Comparison of ENCODE assay signal across 8 mouse cellular contexts in genomic region chr4:141867498-141867897, GRCm38 (mm10). TPM values are rescaled to one million over a fixed set of nuclear protein-coding genes. Genes with fewer than 3 reads are reported as not detected.
A peak's percentile ranks its signal among the peaks of the same experiment; 100 is the strongest.
DNase-seq lines count a peak whose midpoint lies in the region; ATAC-seq and TF ChIP-seq lines count a peak whose summit lies in the region.

No protein-coding gene starts in this region.

- no peaks in the 10 kb centered on the region for H3K9me3 ChIP-seq in kidney, embryonic 14.5 days (ENCODE audit: control insufficient read depth, low read length)
- H3K9me3 ChIP-seq in forebrain, embryonic 15.5 days: no peaks in the 10 kb centered on the region
- no peaks in the 10 kb centered on the region for H3K9me3 ChIP-seq in hindbrain, embryonic 11.5 days (ENCODE audit: control insufficient read depth, low read length)

- WGBS in kidney, adult 2 months: 43% methylated on average over 4 of the region's 4 CpGs
- 55% methylated on average over 4 of the region's 4 CpGs for WGBS in kidney, embryonic 14.5 days
- WGBS in forebrain, embryonic 15.5 days: 9% methylated on average over 4 of the region's 4 CpGs
- 58% methylated on average over 4 of the region's 4 CpGs for WGBS in hindbrain, embryonic 11.5 days

- H3K36me3 ChIP-seq in kidney, adult 2 months (ENCODE audit: control insufficient read depth, insufficient read depth, low read length): no peaks in the 10 kb centered on the region
- no peaks in the 10 kb centered on the region for H3K36me3 ChIP-seq in kidney, embryonic 14.5 days (ENCODE audit: control insufficient read depth, insufficient read depth, low read length)
- 0 out of 2 replicates have a peak, but pooled peaks cover 3% of the 10 kb centered on the region for H3K36me3 ChIP-seq in forebrain, embryonic 15.5 days
- H3K36me3 ChIP-seq in hindbrain, embryonic 11.5 days (ENCODE audit: control insufficient read depth, insufficient read depth, low read length): no peaks in the 10 kb centered on the region

- no peak for TF ChIP-seq CTCF in kidney, adult 2 months (conservative IDR thresholded peaks at IDR 0.05; ENCODE audit: insufficient read depth, insufficient read length, low read depth, low read length)

- TF ChIP-seq POLR2A in kidney, adult 2 months (IDR thresholded peaks at IDR 0.05; ENCODE audit: low read depth, low read length): no peak

- H3K9ac ChIP-seq in kidney, embryonic 14.5 days (ENCODE audit: low read depth, low read length): no peak overlapping the region
- H3K9ac ChIP-seq in forebrain, embryonic 15.5 days (replicated peaks): no peak overlapping the region; the same call in 1 of the 2 replicates
- H3K9ac ChIP-seq in hindbrain, embryonic 11.5 days (ENCODE audit: low read depth, low read length): no peak overlapping the region; the same call in 1 of the 2 replicates

- H3K27me3 ChIP-seq in kidney, adult 2 months (replicated peaks; ENCODE audit: control insufficient read depth, insufficient read depth, low read length): no peaks in the 10 kb centered on the region
- no peaks in the 10 kb centered on the region for H3K27me3 ChIP-seq in kidney, embryonic 14.5 days (ENCODE audit: control insufficient read depth, insufficient read depth, low read length)
- no peaks in the 10 kb centered on the region for H3K27me3 ChIP-seq in forebrain, embryonic 15.5 days
- H3K27me3 ChIP-seq in hindbrain, embryonic 11.5 days (ENCODE audit: control insufficient read depth, insufficient read depth, low read length): no peaks in the 10 kb centered on the region

- ATAC-seq in kidney, embryonic 14.5 days (ENCODE audit: low FRiP score, low TSS enrichment): no peak
- ATAC-seq in forebrain, embryonic 15.5 days (replicated peaks): peak; percentile 63
- 0 out of 2 replicates have a peak, but pooled peaks have one; percentile 34 for ATAC-seq in hindbrain, embryonic 11.5 days (ENCODE audit: low FRiP score)

- peaks cover 10% of the 10 kb centered on the region; the same call in 1 of the 2 replicates for H3K4me1 ChIP-seq in kidney, adult 2 months (ENCODE audit: control insufficient read depth, insufficient read depth, low read length)
- peaks cover 10% of the 10 kb centered on the region for H3K4me1 ChIP-seq in kidney, embryonic 14.5 days (ENCODE audit: control insufficient read depth, insufficient read depth, low read length)
- H3K4me1 ChIP-seq in forebrain, embryonic 15.5 days: peaks cover 66% of the 10 kb centered on the region
- H3K4me1 ChIP-seq in hindbrain, embryonic 11.5 days (replicated peaks; ENCODE audit: control insufficient read depth, insufficient read depth, low read length): peaks cover 3% of the 10 kb centered on the region; the same call in 1 of the 2 replicates

- no peak overlapping the region for H3K4me3 ChIP-seq in kidney, adult 2 months (ENCODE audit: insufficient read depth, low read depth, low read length)
- H3K4me3 ChIP-seq in kidney, embryonic 14.5 days (ENCODE audit: low read length): no peak overlapping the region
- H3K4me3 ChIP-seq in forebrain, embryonic 15.5 days: no peak overlapping the region
- no peak overlapping the region for H3K4me3 ChIP-seq in hindbrain, embryonic 11.5 days (ENCODE audit: low read depth, low read length)

- peak; percentile 58 for DNase-seq in kidney, adult 2 months
- peak; percentile 36 for DNase-seq in adipocyte (ENCODE audit: low spot score)
- DNase-seq in hindbrain, embryonic 11.5 days (ENCODE audit: low spot score): no peak
- DNase-seq in lung, postnatal 10 days: peak; percentile 71
- no peak for DNase-seq in thymus, postnatal 36 days
- no peak for DNase-seq in urinary bladder, postnatal 25 days (ENCODE audit: low spot score)

- no peak overlapping the region for H3K27ac ChIP-seq in kidney, adult 2 months (ENCODE audit: insufficient read depth, low read depth, low read length)
- no peak overlapping the region for H3K27ac ChIP-seq in kidney, embryonic 14.5 days (ENCODE audit: low read depth, low read length)
- peak overlapping the region; percentile 83 for H3K27ac ChIP-seq in forebrain, embryonic 15.5 days (replicated peaks)
- 0 out of 2 replicates have a peak overlapping the region, but pooled peaks have one; percentile 20 for H3K27ac ChIP-seq in hindbrain, embryonic 11.5 days (ENCODE audit: low read depth, low read length)

- H3K4me2 ChIP-seq in kidney, embryonic 14.5 days (replicated peaks; ENCODE audit: low read depth, low read length): no peak overlapping the region
- H3K4me2 ChIP-seq in forebrain, embryonic 15.5 days (replicated peaks): peak overlapping the region; percentile 8; the same call in 1 of the 2 replicates
- no peak overlapping the region for H3K4me2 ChIP-seq in hindbrain, embryonic 11.5 days (replicated peaks; ENCODE audit: low read depth, low read length)

RNA-seq across cellular contexts. Expression of gene Efhd2, which starts 7.2 kb away (rescaled TPM):
- 36.3 and 41.0 TPM in 2 replicates for polyA plus RNA-seq in kidney, adult 2 months (2012; rRNA removed)
- 29.5 and 30.3 TPM in 2 replicates for polyA plus RNA-seq in kidney, embryonic 14.5 days (2014; fragmentation: Nextera tagmentation; extraction: Ambion mirVana)
- 82.8 and 84.3 TPM in 2 replicates for polyA plus RNA-seq in forebrain, embryonic 15.5 days (2015; fragmentation: Nextera tagmentation; extraction: Ambion mirVana)
- 25.0 and 26.1 TPM in 2 replicates for polyA plus RNA-seq in hindbrain, embryonic 11.5 days (2014; fragmentation: Nextera tagmentation; extraction: Ambion mirVana)

RNA-seq across cellular contexts. Expression of gene Ctrc, which starts 21.3 kb away (rescaled TPM):
- polyA plus RNA-seq in kidney, adult 2 months (2012; rRNA removed): 0.10 TPM in 1 of 2 replicates, not detected in the other
- polyA plus RNA-seq in kidney, embryonic 14.5 days (2014; fragmentation: Nextera tagmentation; extraction: Ambion mirVana): not detected in 2 replicates
- not detected in 2 replicates for polyA plus RNA-seq in forebrain, embryonic 15.5 days (2015; fragmentation: Nextera tagmentation; extraction: Ambion mirVana)
- not detected in 2 replicates for polyA plus RNA-seq in hindbrain, embryonic 11.5 days (2014; fragmentation: Nextera tagmentation; extraction: Ambion mirVana)

RNA-seq across cellular contexts. Expression of gene Cela2a, which starts 41.5 kb away (rescaled TPM):
- polyA plus RNA-seq in kidney, adult 2 months (2012; rRNA removed): 0.52 TPM in 1 of 2 replicates, not detected in the other
- polyA plus RNA-seq in kidney, embryonic 14.5 days (2014; fragmentation: Nextera tagmentation; extraction: Ambion mirVana): not detected in 2 replicates
- not detected in 2 replicates for polyA plus RNA-seq in forebrain, embryonic 15.5 days (2015; fragmentation: Nextera tagmentation; extraction: Ambion mirVana)
- polyA plus RNA-seq in hindbrain, embryonic 11.5 days (2014; fragmentation: Nextera tagmentation; extraction: Ambion mirVana): not detected in 2 replicates

Comparison
In these comparisons a context has a peak if more than half of its experiments do, and no peak if none do; other contexts are left out.
1. DNase-seq: peak in kidney, adult 2 months (single experiment), adipocyte (single experiment) and lung, postnatal 10 days (single experiment); none in hindbrain, embryonic 11.5 days (single experiment), thymus, postnatal 36 days (0 of 2) and urinary bladder, postnatal 25 days (single experiment).
2. H3K27ac ChIP-seq: peak in forebrain, embryonic 15.5 days (single experiment) and hindbrain, embryonic 11.5 days (single experiment); none in kidney, adult 2 months (single experiment) and kidney, embryonic 14.5 days (single experiment).